Mouse (Mus musculus) ovary, postnatal 36 days (tissue): Measurements from ENCODE around the gene Chd2.

ENCODE experiments used
- DNase-seq: peaks from one replicate; pipeline ENCODE4 v3.0.0; 2022; ENCODE audit warnings: low spot score, mixed read lengths

Gene Chd2

DNA sequence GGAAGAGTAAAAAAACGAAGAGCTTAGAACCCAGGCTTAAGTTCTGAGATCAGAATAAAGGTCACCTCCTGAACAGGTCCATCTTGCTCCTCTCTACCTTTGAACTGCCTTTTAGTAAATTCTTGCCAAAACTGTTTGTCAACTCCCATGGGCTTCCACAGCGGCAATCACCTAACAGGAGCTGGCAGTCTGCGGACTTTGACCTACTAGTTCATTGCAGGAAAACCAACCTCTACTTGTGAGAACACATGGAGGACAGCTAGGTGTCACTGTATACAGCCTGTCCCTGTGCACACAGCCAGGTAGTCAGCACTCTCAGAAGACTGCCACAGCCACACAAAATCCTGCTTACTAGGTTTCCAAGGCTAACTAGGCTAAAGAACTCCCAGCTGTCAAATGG is 99.8 kb downstream of the Chd2 start:
- no peak for DNase-seq

DNA sequence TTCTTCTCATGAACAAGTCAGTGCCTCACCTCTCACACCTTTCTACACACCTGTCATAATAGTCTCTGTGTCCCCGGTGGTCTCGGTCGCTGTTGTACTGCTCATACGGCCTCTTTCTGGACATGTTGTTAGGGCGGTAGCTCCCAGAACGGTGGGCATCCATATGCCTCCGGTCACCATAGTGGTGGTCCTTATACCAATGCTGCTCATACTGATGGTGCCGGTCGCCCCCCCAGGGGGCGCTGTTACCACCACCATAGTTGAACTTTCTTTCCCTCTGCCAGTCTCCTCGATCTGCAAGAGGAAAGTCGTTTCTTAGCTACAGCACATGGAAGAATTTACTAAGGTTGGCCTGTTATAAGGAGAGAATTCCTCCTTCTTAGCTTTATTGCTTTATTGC is 105.9 kb downstream of the Chd2 start:
- DNase-seq: no peak

DNA sequence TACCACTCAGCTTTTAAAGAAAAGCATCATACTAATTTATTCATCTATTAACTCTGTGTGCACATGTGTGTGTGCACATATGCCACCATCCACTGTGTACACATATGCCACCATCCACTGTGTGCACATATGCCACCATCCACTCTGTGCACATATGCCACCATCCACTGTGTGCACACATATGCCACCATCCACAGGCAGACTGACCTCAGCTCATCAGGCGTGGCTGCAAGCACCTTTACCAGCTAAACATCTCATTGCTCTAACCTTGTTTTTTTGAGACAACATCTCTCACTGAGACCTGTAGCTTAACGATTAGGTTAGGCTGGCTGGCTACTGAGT is 107.3 kb downstream of the Chd2 start:
- DNase-seq: no peak

DNA sequence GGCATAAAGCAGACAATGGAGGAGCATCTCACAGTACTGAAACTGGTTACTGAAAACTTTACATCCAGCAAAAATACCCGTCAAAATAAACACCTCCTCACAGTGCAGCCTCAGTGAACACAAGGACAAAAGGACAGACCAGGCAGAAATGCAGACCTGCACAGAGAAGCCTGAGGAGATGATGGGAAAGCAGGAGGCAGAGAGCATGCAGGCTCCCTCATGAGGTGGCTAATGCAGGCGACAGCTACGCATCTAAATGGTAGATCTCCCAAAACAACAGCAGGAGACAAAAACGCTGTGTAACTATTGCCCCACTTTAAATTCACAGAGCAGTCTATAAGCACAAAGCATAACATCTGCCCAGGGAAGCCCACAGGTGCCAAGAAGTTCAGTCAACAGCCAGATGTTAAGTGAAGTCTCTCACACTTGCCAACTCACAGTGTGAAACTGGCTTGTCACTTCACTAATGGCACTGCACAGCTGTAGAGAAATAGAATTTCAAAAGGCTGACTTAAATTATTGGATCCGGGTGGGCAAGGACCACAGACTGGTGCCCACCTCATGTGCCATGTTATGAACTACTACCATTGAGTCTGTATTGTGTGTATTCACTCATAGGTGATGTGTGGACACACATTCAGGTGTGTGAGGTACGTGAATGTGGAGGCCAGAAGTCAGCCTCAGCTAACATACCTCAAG is 107.8 kb downstream of the Chd2 start:
- DNase-seq: no peak

DNA sequence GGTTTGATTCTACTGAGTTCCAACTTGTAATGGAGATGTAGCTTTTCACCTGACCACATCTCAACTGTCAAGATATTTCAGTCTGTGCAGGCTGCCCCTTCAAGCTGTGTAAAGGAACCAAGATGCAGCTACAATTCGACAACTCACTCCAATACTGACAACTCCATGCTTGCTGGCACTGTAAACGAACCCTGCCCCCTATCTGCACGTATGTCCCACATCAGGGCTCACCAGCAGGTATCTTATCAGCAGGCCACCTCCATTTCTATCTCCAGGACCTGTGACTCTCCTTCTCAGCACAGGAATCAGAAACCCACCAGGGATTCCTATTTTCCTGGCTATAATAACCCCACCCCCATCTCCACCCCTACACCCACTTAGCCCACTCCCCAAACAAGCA is 113.1 kb downstream of the Chd2 start:
- DNase-seq: no peak

DNA sequence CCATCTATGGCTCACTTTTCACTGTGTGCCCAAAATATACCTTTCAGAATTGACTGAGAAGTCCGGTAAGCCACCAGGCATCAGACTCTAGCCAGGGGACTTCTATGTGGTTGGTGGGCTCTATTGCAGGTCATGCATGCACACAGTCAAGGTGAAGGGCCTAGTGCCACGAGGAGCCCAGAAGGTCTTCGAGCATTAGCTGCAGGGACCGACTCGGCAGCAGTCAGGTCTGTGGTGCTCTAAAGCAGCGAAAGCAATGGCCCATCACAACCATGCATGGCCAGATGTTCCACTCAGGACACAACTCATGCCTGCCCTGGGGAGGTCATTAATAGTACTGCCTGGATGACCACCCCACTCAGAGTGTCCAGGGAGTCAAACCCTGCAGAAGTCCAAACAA is 113.8 kb downstream of the Chd2 start:
- no peak for DNase-seq

DNA sequence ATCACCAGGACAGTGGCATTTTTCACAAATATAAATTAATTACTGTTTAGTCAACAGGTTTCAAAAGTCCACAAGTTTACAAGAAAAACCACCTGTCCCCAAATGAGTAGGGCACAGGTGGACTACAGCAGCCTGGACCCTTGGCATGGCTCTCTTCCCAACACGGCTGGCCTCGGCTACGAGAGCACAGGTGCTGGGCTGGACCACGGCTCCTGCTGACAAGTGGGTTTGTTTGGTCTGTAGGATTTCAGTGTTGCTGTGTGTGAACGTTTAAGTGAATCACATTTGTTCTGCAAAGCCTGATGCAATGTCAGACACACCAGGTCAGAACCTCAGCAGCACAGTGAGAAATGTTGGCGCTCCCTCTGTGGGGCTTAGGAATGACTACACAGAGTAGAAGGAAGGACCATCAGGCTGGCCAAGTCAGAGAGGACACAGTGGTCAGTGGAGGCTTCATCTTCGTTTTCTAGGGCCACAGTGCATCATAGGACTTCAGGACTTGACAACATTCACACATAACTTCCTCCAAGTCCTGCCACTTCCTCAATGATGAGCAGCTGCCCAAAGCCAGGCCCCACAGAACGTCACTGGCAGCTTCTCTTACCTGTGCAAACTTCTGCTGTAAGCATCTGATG is 114.8 kb downstream of the Chd2 start:
- no peak for DNase-seq

DNA sequence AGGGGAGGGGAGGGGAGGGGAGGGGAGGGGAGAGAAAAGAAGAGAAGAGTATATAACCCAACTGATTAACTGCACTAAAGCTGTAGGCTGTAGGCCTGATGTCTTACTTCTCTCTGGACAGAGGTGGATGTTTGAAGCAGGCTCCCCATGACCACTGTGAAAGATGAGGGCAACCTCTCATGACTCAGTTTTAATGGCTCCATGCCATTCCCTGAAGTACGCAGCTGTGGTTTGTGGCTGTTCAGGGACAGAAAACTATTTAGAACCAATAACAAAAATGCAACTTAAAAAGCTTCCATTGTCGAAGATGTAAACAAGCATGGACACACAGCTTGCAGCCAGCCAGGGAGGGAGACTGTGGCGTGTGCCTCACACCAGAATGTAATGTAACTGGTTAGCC is 115.4 kb downstream of the Chd2 start:
- no peak for DNase-seq

DNA sequence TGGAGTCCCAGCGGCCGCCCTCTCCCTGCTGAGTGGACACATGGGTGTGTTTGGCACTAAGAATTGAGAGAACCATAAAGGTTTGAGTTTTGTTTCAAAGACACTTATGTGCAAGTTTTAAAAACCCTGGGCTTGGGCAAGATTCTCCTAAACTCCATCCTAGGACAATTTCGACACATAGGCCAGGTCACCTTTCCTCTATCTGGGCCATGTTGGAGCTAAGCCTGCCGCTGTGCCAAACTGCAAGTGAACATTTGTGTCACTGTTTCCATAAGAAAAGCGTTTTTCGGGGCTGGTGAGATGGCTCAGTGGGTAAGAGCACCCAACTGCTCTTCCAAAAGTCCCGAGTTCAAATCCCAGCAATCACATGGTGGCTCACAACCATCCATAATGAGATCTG is 116.2 kb downstream of the Chd2 start:
- no peak for DNase-seq

DNA sequence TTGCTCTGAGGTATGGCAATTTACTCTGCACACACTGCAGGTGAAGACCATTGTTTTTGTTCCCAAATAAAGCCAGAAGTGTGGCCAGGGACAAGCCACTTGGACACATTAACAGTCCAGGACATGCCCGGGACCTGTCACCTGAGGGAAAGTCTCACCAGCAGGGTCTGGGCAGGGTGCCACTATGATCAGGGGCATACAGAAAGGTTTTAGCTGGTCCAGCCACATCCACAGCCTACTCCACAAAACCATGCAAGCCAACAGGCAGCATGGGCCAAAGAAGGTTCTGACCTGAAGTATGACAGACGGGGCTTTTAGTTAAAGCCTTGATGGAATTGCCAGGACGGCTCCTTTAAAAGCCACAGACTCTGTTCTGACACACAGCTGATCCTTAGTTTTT is 116.9 kb downstream of the Chd2 start:
- DNase-seq: no peak

DNA sequence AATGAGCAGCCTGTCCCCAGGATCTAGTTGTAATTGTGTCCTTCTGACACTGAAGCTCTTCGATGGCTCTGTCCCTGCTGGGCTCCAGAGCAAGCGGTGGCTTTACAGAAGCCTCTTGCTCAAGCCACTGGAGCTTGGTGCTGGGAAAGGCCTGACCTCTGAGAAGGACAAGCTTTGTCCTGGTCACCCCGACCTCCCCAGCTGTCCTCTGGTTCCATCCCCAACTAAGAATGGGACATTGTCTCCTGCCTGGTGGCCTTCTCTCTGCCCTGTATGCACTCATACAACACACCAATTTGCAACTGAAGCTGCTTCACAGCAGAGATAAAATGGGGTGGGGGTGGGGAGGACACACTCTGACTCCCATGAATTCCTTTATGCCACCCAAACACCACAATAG is 117.4 kb downstream of the Chd2 start:
- DNase-seq: no peak

DNA sequence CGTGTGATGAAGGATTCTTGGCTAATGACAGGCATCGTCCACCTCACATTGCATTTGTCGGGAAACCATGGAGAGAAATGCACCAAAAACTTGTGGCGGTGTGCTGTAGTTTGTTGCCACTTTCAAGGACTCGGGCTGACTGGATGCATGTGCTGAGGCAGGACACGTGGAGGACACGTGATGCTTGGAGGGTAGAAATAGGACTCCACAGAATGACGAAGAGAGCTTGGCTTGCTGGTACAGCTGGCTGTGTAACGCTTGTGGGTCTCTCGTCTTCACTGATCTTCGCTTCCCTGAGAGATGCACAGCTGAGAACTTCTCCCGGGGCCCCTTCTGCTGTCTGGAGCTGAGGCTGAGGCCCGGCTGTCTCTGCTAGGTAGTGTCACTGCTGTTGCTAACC is 118.4 kb downstream of the Chd2 start:
- DNase-seq: no peak

DNA sequence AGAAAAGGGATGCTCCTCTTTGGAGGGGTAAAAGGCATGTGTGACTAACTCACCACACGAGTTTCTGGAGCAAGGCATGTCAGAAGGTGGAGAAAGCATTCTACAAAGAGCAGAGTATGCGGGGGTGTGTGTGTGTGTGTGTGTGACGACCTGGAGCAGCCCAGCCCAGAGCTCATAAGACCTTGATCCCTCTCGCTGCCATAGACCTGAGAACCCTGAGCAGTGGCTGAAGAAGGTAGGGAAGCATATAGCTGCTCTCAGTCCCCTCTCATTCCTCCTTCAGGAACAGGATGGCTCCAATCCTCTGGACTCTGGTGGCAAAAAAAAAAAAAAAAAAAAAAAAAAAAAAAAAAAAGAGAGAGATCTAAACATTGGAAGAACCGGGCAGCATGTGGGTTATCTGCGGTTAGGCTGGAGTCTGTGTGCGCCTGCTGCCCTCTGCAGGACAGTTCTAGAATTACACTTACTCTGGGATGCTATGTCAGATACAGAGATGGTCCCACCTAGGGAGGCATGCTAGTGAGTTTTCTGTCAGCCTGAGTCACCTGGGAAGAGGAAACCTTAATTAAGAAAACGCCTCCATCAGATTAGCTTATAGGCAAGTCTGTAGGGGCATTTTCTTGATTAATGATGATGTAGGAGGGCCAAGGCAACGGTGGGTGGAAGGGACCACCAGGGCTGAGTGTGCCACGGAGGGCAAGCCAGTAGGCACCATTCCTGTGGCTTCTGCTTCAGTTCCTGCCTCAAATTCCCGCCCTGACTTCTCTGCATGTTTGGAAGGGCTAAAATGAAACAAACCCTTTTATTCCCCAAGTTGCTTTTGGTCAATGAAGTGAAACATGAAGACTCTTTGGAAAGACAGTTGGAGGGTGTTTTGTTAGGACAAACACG is 119.2 kb downstream of the Chd2 start:
- DNase-seq: peak; percentile 60

DNA sequence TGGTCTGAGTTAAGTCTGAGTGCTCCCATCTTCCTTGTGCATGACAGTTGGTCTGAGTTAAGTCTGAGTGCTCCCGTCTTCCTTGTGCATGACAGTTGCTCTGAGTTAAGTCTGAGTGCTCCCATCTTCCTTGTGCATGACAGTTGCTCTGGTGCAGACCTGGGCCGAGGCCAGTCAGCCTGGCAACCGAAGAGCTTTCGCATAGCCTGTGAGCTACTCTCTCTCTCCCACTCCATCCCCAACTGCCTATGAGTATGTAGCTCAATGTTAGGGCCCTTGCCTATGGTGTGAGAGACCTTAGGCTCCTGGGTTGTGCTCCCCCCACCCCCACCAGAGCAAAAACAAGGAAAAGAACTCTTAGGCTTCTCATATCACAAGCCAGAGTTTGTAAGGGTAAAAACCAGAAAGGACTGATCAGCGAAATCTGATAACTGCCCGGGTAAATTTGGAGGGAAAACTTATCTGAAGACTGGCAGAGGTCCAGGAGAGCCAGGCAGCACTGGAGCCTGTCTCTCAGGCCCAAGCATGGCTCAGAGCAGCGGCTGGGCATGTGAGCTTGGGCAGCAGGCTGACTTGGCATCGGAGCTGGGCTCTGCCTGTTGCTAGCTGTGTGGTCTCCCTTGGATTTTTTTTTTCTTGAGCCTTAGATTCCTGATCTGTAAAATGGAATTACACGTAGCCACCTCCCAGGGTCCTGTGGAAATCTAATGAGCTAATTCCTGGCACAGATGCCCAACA is 120.2 kb downstream of the Chd2 start:
- DNase-seq: no peak

DNA sequence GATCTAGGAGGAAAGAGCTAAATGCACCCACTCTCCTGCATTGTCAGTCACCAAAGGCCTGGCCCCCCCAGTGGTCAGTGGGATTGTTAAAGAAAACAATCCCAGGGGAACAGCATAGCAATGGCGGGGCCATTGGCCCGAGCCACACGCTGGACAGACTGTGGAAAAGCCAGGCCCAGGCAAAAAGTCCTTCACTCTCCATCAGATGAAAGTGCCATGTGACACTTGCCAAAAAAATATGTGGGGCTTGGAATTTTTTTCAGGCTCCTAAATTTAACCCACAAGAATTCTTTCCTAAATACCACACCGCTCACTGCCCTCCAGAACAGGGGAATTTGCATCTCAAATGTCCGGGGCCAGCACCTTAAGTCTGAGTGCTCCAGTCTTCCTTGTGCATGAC is 120.8 kb downstream of the Chd2 start:
- no peak for DNase-seq

DNA sequence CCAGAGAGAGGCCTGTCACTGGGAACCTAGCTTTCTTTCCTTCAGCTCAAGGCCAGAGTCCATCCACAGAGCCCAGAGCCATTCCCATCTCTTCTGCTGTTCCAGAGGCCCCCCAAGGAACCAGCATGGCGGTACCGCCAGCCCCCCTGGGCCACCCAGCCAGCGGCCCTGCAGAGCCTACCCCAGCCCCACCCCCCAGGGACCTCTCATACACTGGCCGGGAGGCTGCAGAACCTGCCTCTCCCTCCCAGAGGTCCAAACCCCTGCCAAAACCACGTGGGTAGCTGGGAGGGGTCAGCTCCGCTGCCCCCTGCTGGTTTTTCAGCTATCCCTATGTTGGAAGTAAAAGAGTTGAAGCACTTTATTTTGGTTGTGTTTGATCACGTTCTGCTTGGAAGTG is 122.3 kb downstream of the Chd2 start:
- DNase-seq: no peak

DNA sequence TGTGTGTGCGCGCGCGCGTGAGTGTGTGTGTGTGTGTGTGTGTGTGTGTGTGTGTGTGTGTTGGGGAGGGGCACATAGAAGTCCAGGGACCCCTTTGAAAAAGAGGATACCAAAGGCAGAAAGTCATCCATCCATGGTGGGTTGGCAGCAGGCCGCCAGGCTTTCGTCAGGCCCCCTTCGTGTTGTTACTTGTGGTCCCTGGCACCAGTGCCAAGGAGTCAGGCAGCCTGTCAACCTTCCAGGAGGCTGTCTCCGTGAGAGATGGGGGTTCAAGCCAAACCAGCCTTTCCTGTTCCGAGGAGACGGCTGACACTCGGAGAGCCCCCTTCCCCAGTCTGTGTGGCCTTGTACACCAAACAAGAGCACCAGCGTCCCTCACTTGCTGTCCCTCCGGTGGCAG is 127.4 kb downstream of the Chd2 start:
- no peak for DNase-seq

DNA sequence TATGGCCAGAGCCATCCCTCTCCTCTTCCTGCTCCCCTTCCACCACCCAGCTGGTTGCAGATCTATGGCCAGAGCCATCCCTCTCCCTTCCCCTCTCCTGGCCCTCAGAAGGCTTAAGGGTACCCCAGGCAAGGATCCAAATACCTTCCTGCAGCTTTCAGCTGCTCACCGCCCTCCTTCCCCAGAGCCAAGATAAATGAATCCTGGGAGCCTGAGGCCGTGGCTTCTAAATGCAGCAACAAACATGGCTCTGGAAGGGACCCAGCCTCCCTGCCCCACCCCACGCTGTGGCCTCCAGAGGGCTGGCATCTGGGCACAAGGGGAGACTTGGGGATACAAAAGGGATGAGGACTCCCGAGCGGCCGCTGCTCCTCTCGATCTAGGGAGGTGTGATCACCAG is 129.2 kb downstream of the Chd2 start:
- no peak for DNase-seq

DNA sequence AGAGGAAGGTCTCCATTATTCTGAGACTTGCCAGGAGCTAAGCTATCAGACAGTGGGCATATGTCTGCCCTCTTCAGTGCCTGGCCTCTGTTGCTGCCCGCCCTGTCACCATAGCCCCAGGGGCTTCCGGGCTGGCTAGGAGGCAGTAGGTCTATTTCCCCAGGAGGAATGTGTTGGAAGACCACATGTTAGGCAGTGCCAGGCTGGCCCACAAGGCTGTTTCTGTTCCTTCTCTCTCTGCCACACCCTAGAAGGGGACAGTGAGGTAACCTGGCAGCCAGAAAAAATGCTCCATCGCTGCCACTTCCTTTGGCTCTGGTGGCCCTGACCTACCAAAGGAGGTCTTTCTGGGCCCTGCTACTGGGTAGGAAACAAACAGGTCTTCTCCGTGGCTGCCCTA is 129.6 kb downstream of the Chd2 start:
- no peak for DNase-seq

DNA sequence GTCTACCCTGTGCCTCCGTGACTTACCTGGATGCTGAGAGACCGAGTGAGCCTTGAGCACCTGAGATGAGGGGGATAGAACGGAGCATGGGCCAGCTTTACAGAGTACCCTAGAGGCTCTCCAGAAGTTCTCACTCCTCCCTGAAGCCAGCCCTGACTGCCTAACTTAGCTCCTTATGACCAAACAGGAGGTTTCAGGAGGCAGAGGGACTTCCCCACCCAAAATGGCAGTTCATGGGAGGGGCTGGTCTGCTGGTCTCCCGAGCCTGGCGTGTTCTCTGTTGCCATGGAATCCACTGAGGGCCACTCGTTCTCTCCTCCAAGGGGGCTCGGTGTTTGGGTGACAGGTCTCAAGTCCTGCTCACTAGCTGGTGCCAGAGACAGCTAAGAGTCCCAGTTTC is 130.1 kb downstream of the Chd2 start:
- no peak for DNase-seq

DNA sequence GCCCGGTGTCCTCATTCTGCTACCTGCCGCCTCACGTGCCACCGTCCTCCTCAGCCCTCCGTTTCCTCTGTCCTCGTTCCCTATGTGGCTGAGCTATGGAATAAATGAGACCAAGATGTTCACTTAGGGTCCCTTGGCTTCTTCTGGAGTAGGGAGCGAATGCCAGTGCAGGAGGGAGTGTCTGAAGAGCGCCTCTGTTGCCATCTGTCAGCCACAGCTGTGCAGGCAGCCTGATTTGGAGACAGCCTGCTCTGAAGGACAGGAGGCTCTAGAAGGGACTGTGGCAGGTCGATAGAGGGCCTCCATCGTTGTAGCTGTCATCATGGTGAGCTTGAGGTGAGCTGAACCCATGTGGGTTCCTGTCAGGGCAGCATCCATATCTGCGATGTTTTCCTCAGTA is 136.1 kb downstream of the Chd2 start:
- no peak for DNase-seq

DNA sequence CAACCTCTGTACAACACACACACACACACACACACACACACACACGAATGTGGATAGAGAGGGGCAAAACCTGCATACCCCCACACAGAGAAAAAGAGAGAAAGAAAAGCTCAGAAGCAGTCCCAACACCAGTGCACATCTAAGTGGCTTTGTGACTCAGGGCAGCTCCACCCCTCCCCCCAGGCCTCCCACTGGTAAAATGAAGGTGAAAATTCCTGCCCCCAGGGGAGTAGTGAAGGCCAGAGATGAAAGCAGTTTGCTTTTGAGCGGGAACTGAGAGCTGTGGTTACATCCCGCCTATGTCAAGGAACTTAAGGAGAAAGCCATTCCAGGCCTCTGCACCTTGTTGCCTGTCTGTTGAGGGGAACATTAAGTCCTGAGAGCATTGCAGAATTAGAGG is 138.1 kb downstream of the Chd2 start:
- DNase-seq: no peak

DNA sequence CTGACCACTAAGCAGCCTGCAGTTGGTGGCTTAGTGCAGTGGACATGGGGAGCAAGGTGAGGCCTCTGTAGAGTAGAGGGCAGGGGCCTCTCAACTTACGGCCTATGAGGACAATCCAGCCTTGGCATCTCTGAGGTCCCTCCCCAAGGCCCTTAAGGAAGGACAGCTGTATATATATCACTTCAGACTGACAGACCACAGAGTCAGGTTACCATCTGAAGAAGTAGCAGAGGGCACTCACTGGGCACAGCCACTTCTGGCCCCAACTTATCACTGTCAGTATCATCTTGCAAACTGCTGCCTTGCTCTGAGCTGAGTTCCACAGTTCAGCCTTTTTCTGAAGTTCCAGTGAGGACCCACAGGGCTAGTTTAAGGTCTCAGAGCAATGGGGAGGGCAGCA is 139.0 kb downstream of the Chd2 start:
- no peak for DNase-seq
